Mouse (Mus musculus) left cerebral cortex, adult 18-20 months (tissue): ENCODE data around the gene Pla2g2c. TPM values are rescaled to one million over a fixed set of nuclear protein-coding genes. Genes with fewer than 3 reads are reported as not detected.
A peak's percentile ranks its signal among the peaks of the same experiment; 100 is the strongest.

Experiments used
- DNase-seq, 2 experiments: peaks; one replicate each; pipeline ENCODE4 v3.0.0; 2021 to 2022; ENCODE audit warnings: low spot score in 2 of 2, mixed read lengths in 1 of 2
- total RNA-seq, 2 experiments: library from RNA; stranded (reverse); gene quantifications; 2 replicates each; pipeline ENCODE4 v1.2.3; 2021

Pla2g2c gene
- total RNA-seq, 2 experiments from 2014 or later, result 0.35 TPM; not detected in 1

GRCm38 (mm10) chr4:138708636-138709035 lies 16.0 kb upstream of the Pla2g2c start:
- DNase-seq, result peak; percentile 56 to 60

DNA sequence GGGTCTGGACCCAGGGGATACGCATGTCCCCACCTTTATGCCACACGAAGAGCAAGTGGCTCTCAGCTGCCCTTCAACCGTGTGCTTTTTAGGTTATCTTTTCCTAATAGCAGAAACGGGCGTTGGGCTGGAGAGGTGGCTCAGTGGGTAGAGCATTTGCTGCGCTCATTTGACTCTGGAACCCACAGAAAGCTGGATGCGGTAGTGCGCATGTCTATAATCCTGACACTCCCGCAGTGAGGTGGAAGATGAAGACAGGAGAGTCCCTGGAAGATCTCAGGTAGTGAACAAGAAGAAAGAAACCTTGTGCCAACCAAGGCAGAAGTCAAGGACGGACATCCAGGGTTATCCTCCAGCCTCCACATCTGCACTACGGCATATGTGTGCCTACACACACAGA lies 15.3 kb upstream of the Pla2g2c start:
- DNase-seq, result no peak

DNA sequence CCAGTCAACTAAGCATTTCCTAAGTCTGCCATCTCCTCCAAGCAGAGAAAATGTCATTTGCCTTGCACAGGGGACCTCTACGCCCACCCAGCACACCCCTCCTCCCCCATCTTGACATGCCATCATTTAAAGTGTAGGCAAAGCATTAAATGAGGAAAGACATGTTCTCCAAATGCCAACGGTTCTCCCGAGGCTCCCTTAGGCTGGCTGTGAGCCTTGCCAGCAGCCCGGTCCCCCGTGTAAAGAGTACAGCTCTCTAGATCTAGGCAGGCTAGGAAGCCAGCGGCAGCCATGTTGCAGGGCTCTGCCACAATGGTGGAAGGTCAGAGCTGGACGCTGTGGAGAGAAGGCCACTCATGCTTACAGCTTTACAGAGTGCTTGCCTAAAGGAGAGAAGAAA lies 14.6 kb upstream of the Pla2g2c start:
- no peak for DNase-seq

GRCm38 (mm10) chr4:138710633-138711032 lies 14.0 kb upstream of the Pla2g2c start:
- DNase-seq, result peak in 1 of 2 experiments; percentile 58

DNA sequence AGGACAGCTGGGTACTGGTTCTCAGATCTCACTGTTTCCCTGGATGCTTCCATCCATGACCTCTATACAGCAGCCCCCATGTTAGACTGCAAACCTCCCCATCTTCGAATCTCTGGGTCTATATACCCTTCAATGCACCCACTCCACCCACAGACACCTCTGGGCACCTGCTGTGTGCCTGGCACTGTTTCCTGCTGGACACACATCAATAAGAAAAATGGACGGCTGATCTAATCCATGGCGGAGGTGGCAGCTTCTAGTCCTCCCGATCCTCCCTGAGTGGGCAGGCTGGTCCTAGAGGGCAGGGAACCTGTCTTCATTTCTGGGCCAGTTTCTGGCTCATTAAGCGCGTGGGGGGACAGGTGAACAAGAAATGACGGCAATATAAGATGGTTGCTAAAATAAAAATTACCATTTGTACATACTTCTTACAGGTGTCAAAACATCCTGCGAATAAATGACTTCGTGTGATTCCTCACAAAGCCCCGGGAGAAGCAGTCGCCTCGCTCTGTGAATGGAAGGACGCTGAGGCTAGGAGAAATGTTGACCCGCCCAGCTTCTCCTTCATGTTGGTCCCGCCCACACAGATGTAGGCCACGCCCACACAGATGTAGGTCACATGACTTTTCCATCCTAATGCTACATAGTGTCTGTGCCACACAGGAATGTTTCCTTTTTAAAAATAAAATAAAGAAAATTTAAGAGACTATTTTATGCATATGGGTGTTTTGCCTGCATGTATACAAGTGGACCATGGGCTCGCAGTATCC lies 13.4 kb upstream of the Pla2g2c start:
- DNase-seq, result no peak

DNA sequence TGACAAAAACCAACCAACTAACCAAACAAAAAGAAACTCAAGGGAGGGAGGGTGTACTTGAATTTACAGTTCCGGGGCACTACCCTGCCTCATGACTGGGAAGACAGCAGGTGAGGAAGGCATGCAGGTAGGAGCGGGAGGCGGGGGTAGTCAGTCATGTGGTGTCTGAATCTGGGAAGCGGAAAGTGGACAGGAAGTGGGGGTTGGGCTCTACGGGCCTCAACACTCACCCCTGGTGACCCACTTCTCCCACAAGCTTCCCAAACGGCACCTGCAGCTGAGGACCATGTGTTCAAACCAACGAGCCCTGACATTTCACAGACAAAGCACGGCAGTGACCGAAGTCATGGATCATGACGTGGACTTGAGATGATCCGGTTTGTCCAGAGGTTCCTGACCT lies 12.5 kb upstream of the Pla2g2c start:
- no peak for DNase-seq

- DNase-seq, result no peak
These were observed 12.0 kb upstream of the Pla2g2c start for GRCm38 (mm10) chr4:138712621-138713020.

GRCm38 (mm10) chr4:138714186-138714585 lies 10.4 kb upstream of the Pla2g2c start:
- no peak for DNase-seq

DNA sequence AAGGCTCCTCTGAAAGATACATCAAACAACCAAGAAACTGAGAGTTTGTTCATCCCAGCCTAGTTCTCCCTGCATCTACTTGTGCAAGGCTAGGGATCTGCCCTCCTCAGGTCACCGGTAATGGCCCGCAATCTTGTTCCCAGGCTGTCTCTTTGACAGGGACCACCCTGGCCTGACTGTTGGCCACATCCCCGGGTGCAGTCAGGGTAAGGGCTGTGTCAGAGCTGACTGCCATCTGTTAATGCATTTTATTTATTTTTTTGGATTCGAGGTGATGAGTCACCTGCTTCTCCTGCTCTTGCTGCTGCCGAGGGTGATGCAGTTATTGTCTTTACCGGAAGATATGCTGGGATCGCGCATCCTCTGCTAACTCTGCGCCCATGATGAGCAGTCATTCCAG lies 7.9 kb upstream of the Pla2g2c start:
- DNase-seq, result no peak

GRCm38 (mm10) chr4:138718586-138719263 lies 5.9 kb upstream of the Pla2g2c start:
- DNase-seq, result no peak

DNA sequence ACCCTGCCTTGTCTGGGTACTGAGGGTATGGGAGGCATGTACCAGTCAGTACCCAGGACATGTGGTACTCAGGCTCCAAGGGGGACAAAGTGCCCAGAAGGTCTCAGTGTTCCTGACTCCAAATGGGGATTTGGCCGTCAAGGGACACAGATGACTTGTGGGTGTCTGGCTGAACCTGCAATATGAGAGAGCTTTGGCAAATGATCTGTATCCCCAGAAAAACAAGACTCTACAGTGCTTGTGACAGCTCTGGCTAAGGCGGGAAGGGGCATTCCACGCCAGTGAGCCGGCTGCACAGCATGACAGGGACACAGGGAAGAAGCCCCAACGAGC lies 5.4 kb upstream of the Pla2g2c start:
- DNase-seq, result no peak

DNA sequence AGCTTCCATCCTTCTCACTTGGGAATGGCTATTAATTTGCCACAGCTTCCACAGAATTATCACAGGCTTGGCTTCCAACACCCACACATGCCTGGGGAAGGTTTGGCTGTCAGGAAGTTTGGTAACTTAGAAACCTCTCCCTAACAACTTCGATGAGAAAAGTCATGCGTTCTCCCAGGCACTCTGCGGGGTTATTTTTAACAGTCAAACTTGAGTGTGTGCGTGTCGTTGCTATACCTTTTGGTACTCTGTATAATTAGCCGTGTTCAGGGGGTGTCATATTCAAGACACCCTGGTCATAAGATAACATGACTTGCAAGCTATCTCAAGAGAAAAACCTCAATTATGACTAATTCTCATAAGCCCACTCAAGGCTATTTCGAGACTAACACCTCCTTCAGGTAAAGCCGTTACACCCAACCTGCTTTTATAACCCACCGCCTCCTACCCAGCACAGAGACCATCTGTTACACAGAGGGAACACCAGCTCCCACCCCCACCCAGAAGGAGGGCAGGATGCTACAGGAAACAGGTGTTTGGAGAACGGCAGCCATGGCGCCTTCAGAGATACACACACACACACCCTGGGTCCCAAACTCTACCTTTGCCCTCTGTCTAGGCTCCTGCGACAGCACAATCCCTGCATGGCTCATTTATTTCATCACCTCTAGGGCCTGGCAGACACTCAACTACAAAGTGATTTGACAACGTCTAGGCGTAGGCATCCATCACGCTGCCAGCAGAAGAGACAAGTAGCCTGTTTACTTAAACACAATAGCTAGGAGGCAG lies 905 bp upstream of the Pla2g2c start:
- DNase-seq, result peak; percentile 78 to 88

GRCm38 (mm10) chr4:138725127-138725461 lies 502 bp downstream of the Pla2g2c start:
- peak in 1 of 2 experiments; percentile 46 for DNase-seq

DNA sequence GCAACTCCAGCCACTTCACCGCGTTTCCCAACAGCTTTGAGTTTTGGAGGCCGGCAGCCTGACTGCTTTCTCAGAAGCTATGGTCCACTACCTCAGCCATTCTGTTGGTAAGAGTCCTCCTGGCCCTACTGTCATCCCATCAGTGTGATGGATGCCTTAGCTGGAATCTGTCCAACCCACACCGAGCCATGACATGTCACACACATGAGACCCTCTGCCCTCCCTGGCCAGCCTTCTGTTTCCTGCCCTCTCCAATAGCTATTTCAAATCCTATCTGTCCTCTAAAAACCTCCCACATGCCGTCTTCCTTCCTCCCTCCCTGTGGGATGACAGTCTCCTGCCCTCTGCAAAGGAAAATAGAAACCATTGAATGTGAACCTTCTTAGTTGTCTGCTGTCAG lies 1.2 kb downstream of the Pla2g2c start:
- DNase-seq, result no peak

DNA sequence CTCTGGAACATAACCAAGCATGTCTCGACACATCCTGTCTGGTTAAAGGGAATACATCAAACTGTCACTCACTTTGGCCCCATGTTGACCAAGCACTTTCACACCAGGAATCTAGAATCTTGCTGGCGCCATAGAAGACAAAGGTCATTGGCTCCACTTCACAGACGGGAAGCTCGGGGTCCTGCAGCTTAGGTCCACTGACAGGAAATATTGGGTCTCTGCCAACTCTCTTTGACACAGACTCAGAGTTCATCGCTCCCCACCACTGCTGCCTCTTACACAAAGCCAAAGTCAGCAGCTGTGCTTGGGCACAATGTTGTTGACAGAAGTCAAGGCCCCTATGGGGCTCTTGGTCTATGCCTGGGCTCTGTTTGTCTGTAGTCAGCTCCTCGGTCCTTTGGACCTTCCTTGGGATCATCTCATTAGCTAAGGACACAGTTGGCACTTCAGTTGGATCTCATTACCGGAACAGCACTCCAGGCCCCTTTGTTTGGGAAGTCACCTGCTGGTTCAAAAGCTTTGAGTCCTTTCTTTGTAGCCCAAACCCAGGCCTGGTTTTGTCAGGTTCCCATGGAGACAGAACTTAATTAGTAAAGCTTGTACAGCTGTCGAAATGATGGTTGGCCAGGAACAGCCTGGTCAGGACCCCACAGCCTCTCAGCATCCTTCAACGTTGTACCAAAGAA lies 4.6 kb downstream of the Pla2g2c start:
- no peak for DNase-seq

DNA sequence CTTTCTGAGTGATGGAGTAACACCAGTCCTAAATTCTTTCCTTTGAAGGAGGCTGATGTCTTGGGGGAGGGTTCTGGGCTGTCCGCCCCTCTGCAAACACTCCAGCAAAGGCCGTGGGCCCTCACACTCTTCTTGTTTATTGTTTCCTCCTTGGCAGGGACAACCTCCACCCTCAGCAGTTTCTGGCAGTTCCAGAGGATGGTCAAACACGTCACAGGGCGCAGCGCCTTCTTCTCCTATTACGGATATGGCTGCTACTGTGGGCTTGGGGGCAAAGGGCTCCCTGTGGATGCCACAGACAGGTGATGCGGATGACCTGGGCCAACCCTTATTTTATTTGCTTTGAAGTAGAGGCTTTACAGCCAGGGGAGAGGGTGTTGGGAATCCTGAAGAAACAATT lies 9.5 kb downstream of the Pla2g2c start:
- DNase-seq, result no peak

GRCm38 (mm10) chr4:138734863-138735262 lies 10.3 kb downstream of the Pla2g2c start:
- peak in 1 of 2 experiments; percentile 38 for DNase-seq

GRCm38 (mm10) chr4:138737031-138737430 lies 12.4 kb downstream of the Pla2g2c start, which contains the start of gene Ubxn10:
Gene Ubxn10, minus strand, starts transcription at chr4:138737167.
- DNase-seq, result no peak

- DNase-seq, result peak; percentile 39 to 60
These were observed 14.7 kb downstream of the Pla2g2c start for GRCm38 (mm10) chr4:138739136-138739851.

- DNase-seq, result no peak
These were observed 21.3 kb downstream of the Pla2g2c start for GRCm38 (mm10) chr4:138745884-138746283.

DNA sequence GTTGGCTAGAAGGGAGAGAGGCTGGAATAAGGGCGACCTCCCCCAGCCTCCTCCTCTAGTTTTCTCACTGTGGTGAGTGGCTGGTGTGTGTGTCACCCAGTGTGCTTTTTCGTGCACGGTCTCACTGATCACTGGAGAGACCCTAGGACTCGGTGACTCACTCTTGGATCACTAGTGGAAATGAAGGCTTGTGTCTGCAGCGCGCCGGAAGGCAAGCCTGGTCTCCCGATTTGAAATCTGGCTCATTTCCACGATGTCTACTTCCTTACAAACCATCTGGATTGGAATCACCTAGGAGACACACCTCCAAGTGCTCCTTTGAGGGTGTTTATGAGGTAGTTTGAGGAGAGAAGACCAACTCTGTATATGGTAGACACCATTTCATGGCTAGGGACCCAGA lies 22.3 kb downstream of the Pla2g2c start:
- no peak for DNase-seq
